Mouse (Mus musculus): Measurements from ENCODE around the gene Anapc1. TPM values are rescaled to one million over a fixed set of nuclear protein-coding genes. Genes with fewer than 3 reads are reported as not detected.

Gene Anapc1
- polyA plus RNA-seq, 1 experiment from 2014 or later = 60.7 TPM

- H3K4me1 ChIP-seq (replicated peaks; ENCODE audit: control insufficient read depth, insufficient read depth, low read length) = 0 out of 2 replicates have a peak, but pooled peaks cover 3% of the 10 kb centered on the region
- H3K9me3 ChIP-seq (ENCODE audit: control insufficient read depth, low read length) = peaks cover 5% of the 10 kb centered on the region
- WGBS = 74% methylated on average over 5 of the region's 5 CpGs
- no peak overlapping the region for H3K4me3 ChIP-seq (ENCODE audit: low read length)
- ATAC-seq (ENCODE audit: low read depth) = no peak
- peaks cover 21% of the 10 kb centered on the region for H3K36me3 ChIP-seq (ENCODE audit: control insufficient read depth, insufficient read depth, low read length)
- no peaks in the 10 kb centered on the region for H3K27me3 ChIP-seq (ENCODE audit: control insufficient read depth, insufficient read depth, low read depth, low read length)
- H3K4me2 ChIP-seq (ENCODE audit: low read depth, low read length) = no peak overlapping the region
- no peak overlapping the region for H3K9ac ChIP-seq (ENCODE audit: low read length)
- no peak overlapping the region for H3K27ac ChIP-seq (ENCODE audit: low read length)
These were observed 77.9 kb downstream of the Anapc1 start for GRCm38 (mm10) chr2:128609286-128609685.

GRCm38 (mm10) chr2:128601534-128601933 lies 85.7 kb downstream of the Anapc1 start:
- H3K4me3 ChIP-seq (ENCODE audit: low read length) = no peak overlapping the region
- 18% methylated on average over 2 of the region's 2 CpGs for WGBS
- no peak overlapping the region for H3K9ac ChIP-seq (ENCODE audit: low read length)
- H3K9me3 ChIP-seq (ENCODE audit: control insufficient read depth, low read length) = no peaks in the 10 kb centered on the region; the same call in 1 of the 2 replicates
- no peak for ATAC-seq (ENCODE audit: low read depth)
- H3K36me3 ChIP-seq (ENCODE audit: control insufficient read depth, insufficient read depth, low read length) = no peaks in the 10 kb centered on the region
- H3K4me1 ChIP-seq (replicated peaks; ENCODE audit: control insufficient read depth, insufficient read depth, low read length) = no peaks in the 10 kb centered on the region
- no peak overlapping the region for H3K4me2 ChIP-seq (ENCODE audit: low read depth, low read length)
- no peaks in the 10 kb centered on the region for H3K27me3 ChIP-seq (ENCODE audit: control insufficient read depth, insufficient read depth, low read depth, low read length)
- no peak overlapping the region for H3K27ac ChIP-seq (ENCODE audit: low read length)

- H3K36me3 ChIP-seq (ENCODE audit: control insufficient read depth, insufficient read depth, low read length) = no peaks in the 10 kb centered on the region
- no peak for ATAC-seq (ENCODE audit: low read depth)
- no peak overlapping the region for H3K4me2 ChIP-seq (ENCODE audit: low read depth, low read length)
- H3K4me3 ChIP-seq (ENCODE audit: low read length) = no peak overlapping the region
- H3K9ac ChIP-seq (ENCODE audit: low read length) = no peak overlapping the region
- H3K27ac ChIP-seq (ENCODE audit: low read length) = no peak overlapping the region
- no peaks in the 10 kb centered on the region for H3K27me3 ChIP-seq (ENCODE audit: control insufficient read depth, insufficient read depth, low read depth, low read length)
- H3K4me1 ChIP-seq (replicated peaks; ENCODE audit: control insufficient read depth, insufficient read depth, low read length) = no peaks in the 10 kb centered on the region
- 77% methylated on average over 7 of the region's 7 CpGs for WGBS
- no peaks in the 10 kb centered on the region for H3K9me3 ChIP-seq (ENCODE audit: control insufficient read depth, low read length)
These were observed 94.9 kb downstream of the Anapc1 start for GRCm38 (mm10) chr2:128592301-128592700.

GRCm38 (mm10) chr2:128590909-128591308 lies 96.3 kb downstream of the Anapc1 start, which contains the start of gene Spdye4c:
TSS of gene Spdye4c (plus strand) at chr2:128591209.
- no peak within 1 kb of the TSS for H3K27ac ChIP-seq (ENCODE audit: low read length)
- H3K4me3 ChIP-seq (ENCODE audit: low read length) = no peak within 1 kb of the TSS
- H3K4me1 ChIP-seq (replicated peaks; ENCODE audit: control insufficient read depth, insufficient read depth, low read length) = no peaks in the 10 kb centered on the region
- H3K36me3 ChIP-seq (ENCODE audit: control insufficient read depth, insufficient read depth, low read length) = no peaks in the 10 kb centered on the region
- WGBS = 91% methylated on average over 3 of the region's 3 CpGs
- no peaks in the 10 kb centered on the region for H3K27me3 ChIP-seq (ENCODE audit: control insufficient read depth, insufficient read depth, low read depth, low read length)
- H3K4me2 ChIP-seq (ENCODE audit: low read depth, low read length) = no peak within 1 kb of the TSS
- no peak for ATAC-seq (ENCODE audit: low read depth)
- H3K9me3 ChIP-seq (ENCODE audit: control insufficient read depth, low read length) = no peaks in the 10 kb centered on the region
- H3K9ac ChIP-seq (ENCODE audit: low read length) = no peak within 1 kb of the TSS

- no peak for ATAC-seq (ENCODE audit: low read depth)
- Histone ChIP-seq H3K27me3 (ENCODE audit: control insufficient read depth, insufficient read depth, low read depth, low read length) (no peaks in the 10 kb centered on the region), H3K27ac (ENCODE audit: low read length) (no peak overlapping the region), H3K9ac (ENCODE audit: low read length) (no peak overlapping the region), H3K36me3 (ENCODE audit: control insufficient read depth, insufficient read depth, low read length) (no peaks in the 10 kb centered on the region), H3K9me3 (ENCODE audit: control insufficient read depth, low read length) (no peaks in the 10 kb centered on the region), H3K4me3 (ENCODE audit: low read length) (no peak overlapping the region), H3K4me1 (replicated peaks; ENCODE audit: control insufficient read depth, insufficient read depth, low read length) (no peaks in the 10 kb centered on the region), H3K4me2 (ENCODE audit: low read depth, low read length) (no peak overlapping the region)
- 74% methylated on average over 5 of the region's 5 CpGs for WGBS
These were observed 104.3 kb downstream of the Anapc1 start for GRCm38 (mm10) chr2:128582881-128583280.

- ATAC-seq (ENCODE audit: low read depth) = peak; percentile 92
- 30% methylated on average over 16 of the region's 16 CpGs for WGBS
- H3K4me2 ChIP-seq (ENCODE audit: low read depth, low read length) = no peak overlapping the region
- H3K27ac ChIP-seq (ENCODE audit: low read length) = no peak overlapping the region
- H3K4me1 ChIP-seq (replicated peaks; ENCODE audit: control insufficient read depth, insufficient read depth, low read length) = no peaks in the 10 kb centered on the region
- H3K27me3 ChIP-seq (ENCODE audit: control insufficient read depth, insufficient read depth, low read depth, low read length) = no peaks in the 10 kb centered on the region; the same call in 1 of the 2 replicates
- no peak overlapping the region for H3K9ac ChIP-seq (ENCODE audit: low read length)
- no peaks in the 10 kb centered on the region for H3K9me3 ChIP-seq (ENCODE audit: control insufficient read depth, low read length)
- H3K4me3 ChIP-seq (ENCODE audit: low read length) = no peak overlapping the region
- no peaks in the 10 kb centered on the region for H3K36me3 ChIP-seq (ENCODE audit: control insufficient read depth, insufficient read depth, low read length)
These were observed 114.2 kb downstream of the Anapc1 start for GRCm38 (mm10) chr2:128572726-128573624.

- Histone ChIP-seq H3K27me3 (ENCODE audit: control insufficient read depth, insufficient read depth, low read depth, low read length) (no peaks in the 10 kb centered on the region; the same call in 1 of the 2 replicates), H3K4me1 (replicated peaks; ENCODE audit: control insufficient read depth, insufficient read depth, low read length) (peaks cover 5% of the 10 kb centered on the region; the same call in 1 of the 2 replicates), H3K27ac (ENCODE audit: low read length) (no peak overlapping the region), H3K9me3 (ENCODE audit: control insufficient read depth, low read length) (no peaks in the 10 kb centered on the region), H3K36me3 (ENCODE audit: control insufficient read depth, insufficient read depth, low read length) (no peaks in the 10 kb centered on the region), H3K4me2 (ENCODE audit: low read depth, low read length) (no peak overlapping the region), H3K9ac (ENCODE audit: low read length) (no peak overlapping the region), H3K4me3 (ENCODE audit: low read length) (no peak overlapping the region)
- WGBS = 71% methylated on average over 4 of the region's 4 CpGs
- no peak for ATAC-seq (ENCODE audit: low read depth)
These were observed 116.2 kb downstream of the Anapc1 start for GRCm38 (mm10) chr2:128571001-128571400.

GRCm38 (mm10) chr2:128568490-128568889 lies 118.7 kb downstream of the Anapc1 start:
- 35% methylated on average over 4 of the region's 4 CpGs for WGBS
- Histone ChIP-seq H3K4me1 (replicated peaks; ENCODE audit: control insufficient read depth, insufficient read depth, low read length) (peaks cover 14% of the 10 kb centered on the region; the same call in 1 of the 2 replicates), H3K27me3 (ENCODE audit: control insufficient read depth, insufficient read depth, low read depth, low read length) (no peaks in the 10 kb centered on the region; the same call in 1 of the 2 replicates), H3K36me3 (ENCODE audit: control insufficient read depth, insufficient read depth, low read length) (no peaks in the 10 kb centered on the region), H3K9ac (ENCODE audit: low read length) (no peak overlapping the region), H3K27ac (ENCODE audit: low read length) (no peak overlapping the region), H3K9me3 (ENCODE audit: control insufficient read depth, low read length) (no peaks in the 10 kb centered on the region), H3K4me2 (ENCODE audit: low read depth, low read length) (no peak overlapping the region), H3K4me3 (ENCODE audit: low read length) (no peak overlapping the region)
- no peak for ATAC-seq (ENCODE audit: low read depth)

- 46% methylated on average over 6 of the region's 6 CpGs for WGBS
- no peak overlapping the region for H3K27ac ChIP-seq (ENCODE audit: low read length)
- H3K4me2 ChIP-seq (ENCODE audit: low read depth, low read length) = no peak overlapping the region
- no peaks in the 10 kb centered on the region for H3K9me3 ChIP-seq (ENCODE audit: control insufficient read depth, low read length)
- no peaks in the 10 kb centered on the region; the same call in 1 of the 2 replicates for H3K27me3 ChIP-seq (ENCODE audit: control insufficient read depth, insufficient read depth, low read depth, low read length)
- H3K4me1 ChIP-seq (replicated peaks; ENCODE audit: control insufficient read depth, insufficient read depth, low read length) = peaks cover 14% of the 10 kb centered on the region; the same call in 1 of the 2 replicates
- H3K4me3 ChIP-seq (ENCODE audit: low read length) = no peak overlapping the region
- H3K9ac ChIP-seq (ENCODE audit: low read length) = no peak overlapping the region
- no peak for ATAC-seq (ENCODE audit: low read depth)
- no peaks in the 10 kb centered on the region for H3K36me3 ChIP-seq (ENCODE audit: control insufficient read depth, insufficient read depth, low read length)
These were observed 119.2 kb downstream of the Anapc1 start for GRCm38 (mm10) chr2:128568018-128568417.

Data from lung, embryonic 16.5 days (tissue).